Mouse (Mus musculus) bone marrow, adult 2 months (tissue): ENCODE measurements around the gene Usp45.

Experiments used
- CTCF ChIP-seq: fragments of 200-500 bp; IDR thresholded peaks from 2 replicates; pipeline ENCODE4 v1.5.1; 2011; ENCODE audit warnings: low read length, control low read depth; ENCODE audit not compliant: control insufficient read depth, insufficient read depth
- POLR2A ChIP-seq: fragments of 200-500 bp; IDR thresholded peaks from 2 replicates; pipeline ENCODE4 v1.6.1; 2011; ENCODE audit warnings: low read depth, mild to moderate bottlenecking, control low read depth, low read length, borderline replicate concordance; ENCODE audit not compliant: control insufficient read depth

DNA sequence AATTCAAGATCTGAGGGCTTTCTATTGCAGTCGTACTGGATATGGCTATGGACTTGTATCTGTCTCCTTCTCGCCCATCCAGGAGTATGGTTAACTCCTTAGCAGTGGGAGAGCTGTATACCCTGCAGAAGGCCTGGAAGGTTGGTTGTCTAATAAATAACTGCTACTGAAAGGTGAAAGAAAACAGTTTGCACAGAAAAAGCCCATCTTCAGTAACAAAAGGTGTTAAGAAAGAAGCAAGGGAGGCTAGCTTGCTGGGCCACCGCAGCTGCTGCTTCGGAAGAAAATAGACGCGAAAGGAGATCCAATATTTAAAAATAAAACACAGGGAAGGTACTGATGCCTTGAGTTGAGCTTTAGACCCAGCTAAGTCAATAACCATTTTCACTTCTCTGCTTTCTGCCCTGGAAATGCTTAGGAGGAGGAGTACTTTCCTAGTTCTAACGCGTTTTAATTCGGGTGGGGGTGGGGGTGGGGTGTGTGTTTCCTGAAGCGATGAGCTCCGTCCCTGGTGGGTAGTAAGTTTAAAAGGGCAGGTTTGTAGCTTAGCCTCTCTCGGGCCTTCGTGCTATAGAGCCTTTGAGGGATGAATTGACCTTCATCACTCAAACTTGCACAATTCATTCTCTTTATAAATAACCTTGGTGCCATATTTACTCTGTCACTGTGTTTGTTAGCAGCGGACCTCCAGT lies 639 bp upstream of the Usp45 start:
- TF ChIP-seq CTCF (no peak), POLR2A (no peak)
